Mouse (Mus musculus): ENCODE results near the gene Mllt1. TPM values are rescaled to one million over a fixed set of nuclear protein-coding genes. Genes with fewer than 3 reads are reported as not detected.
A peak's percentile ranks its signal among the peaks of the same experiment; 100 is the strongest.

Mllt1 gene
- 67.7 and 77.8 TPM in 2 replicates for polyA plus RNA-seq (2016; fragmentation: Nextera tagmentation; extraction: Ambion mirVana)

DNA sequence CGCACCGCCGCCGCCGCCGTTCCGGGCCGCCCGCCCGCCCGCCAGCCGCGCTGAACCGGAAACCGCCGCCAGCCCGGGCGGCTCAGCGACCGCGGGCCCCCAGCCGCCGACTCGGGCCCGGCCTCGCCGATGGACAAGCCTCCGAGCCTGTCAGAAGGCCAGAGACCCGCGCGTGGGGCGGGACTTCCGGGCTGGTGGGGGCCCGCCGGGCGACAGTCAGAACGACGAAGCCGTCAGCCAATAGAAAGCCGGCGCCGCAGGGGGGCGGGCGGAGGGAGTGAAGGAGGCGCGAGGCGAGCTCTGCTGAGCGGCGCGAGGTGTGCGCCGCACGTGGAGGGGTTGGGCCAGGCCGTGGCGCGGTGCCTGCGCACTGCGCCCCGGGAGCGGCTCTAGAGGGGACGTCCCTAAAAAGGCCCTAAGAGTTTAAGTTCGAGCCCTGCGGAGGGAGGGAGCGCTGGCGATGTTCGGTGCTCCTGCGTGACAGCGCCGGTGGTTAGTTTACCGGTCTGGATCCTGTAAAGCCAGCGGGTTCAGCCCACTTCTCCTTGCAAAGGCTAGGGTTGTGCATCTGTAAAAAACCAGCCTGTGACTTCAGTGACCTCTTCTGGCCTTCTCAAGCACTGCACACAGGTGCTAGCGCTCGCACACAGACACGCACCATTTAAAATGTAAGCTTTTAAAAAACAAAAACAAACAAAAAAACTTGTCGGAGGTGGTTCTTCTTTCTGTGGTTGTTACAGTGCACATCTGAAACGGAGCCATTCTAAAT lies at the start of gene Mllt1:
Mllt1 (minus strand) TSS at position 53 of the 769 bp plus-strand sequence.
- peaks cover 31% of the 10 kb centered on the region for H3K36me3 ChIP-seq
- DNase-seq (ENCODE audit: low spot score) = peak; percentile 100
- H3K27me3 ChIP-seq (ENCODE audit: low read depth, poor library complexity, severe bottlenecking) = peaks cover 11% of the 10 kb centered on the region
- peak within 1 kb of the TSS; percentile 98 for H3K27ac ChIP-seq (replicated peaks)
- no peaks in the 10 kb centered on the region for H3K9me3 ChIP-seq (replicated peaks)
- H3K4me1 ChIP-seq = peaks cover 35% of the 10 kb centered on the region
- WGBS = 2% methylated on average over 76 of the region's 76 CpGs
- H3K4me3 ChIP-seq = peak within 1 kb of the TSS; percentile 97

GRCm38 (mm10) chr17:56984886-56985285 lies 49.7 kb upstream of the Mllt1 start:
- Histone ChIP-seq H3K4me1 (peaks cover 2% of the 10 kb centered on the region; the same call in 1 of the 2 replicates), H3K36me3 (no peaks in the 10 kb centered on the region), H3K9me3 (replicated peaks) (no peaks in the 10 kb centered on the region), H3K27ac (replicated peaks) (no peak overlapping the region), H3K4me3 (no peak overlapping the region), H3K27me3 (ENCODE audit: low read depth, poor library complexity, severe bottlenecking) (no peaks in the 10 kb centered on the region)
- WGBS = 85% methylated on average over 9 of the region's 9 CpGs
- no peak for DNase-seq (ENCODE audit: low spot score)

GRCm38 (mm10) chr17:56982013-56982412 lies 46.8 kb upstream of the Mllt1 start, which contains the start of gene Acer1:
Gene Acer1, minus strand, starts transcription at chr17:56982126.
- Histone ChIP-seq H3K36me3 (no peaks in the 10 kb centered on the region), H3K4me3 (no peak within 1 kb of the TSS), H3K27ac (replicated peaks) (no peak within 1 kb of the TSS), H3K4me1 (no peaks in the 10 kb centered on the region), H3K9me3 (replicated peaks) (no peaks in the 10 kb centered on the region), H3K27me3 (ENCODE audit: low read depth, poor library complexity, severe bottlenecking) (no peaks in the 10 kb centered on the region)
- WGBS = 76% methylated on average over 5 of the region's 5 CpGs
- DNase-seq (ENCODE audit: low spot score) = no peak

GRCm38 (mm10) chr17:56981049-56981448 lies 45.8 kb upstream of the Mllt1 start:
- Histone ChIP-seq H3K4me1 (no peaks in the 10 kb centered on the region), H3K27ac (replicated peaks) (no peak overlapping the region), H3K4me3 (no peak overlapping the region), H3K9me3 (replicated peaks) (no peaks in the 10 kb centered on the region), H3K36me3 (no peaks in the 10 kb centered on the region), H3K27me3 (ENCODE audit: low read depth, poor library complexity, severe bottlenecking) (no peaks in the 10 kb centered on the region)
- 88% methylated on average over 7 of the region's 7 CpGs for WGBS
- DNase-seq (ENCODE audit: low spot score) = no peak

DNA sequence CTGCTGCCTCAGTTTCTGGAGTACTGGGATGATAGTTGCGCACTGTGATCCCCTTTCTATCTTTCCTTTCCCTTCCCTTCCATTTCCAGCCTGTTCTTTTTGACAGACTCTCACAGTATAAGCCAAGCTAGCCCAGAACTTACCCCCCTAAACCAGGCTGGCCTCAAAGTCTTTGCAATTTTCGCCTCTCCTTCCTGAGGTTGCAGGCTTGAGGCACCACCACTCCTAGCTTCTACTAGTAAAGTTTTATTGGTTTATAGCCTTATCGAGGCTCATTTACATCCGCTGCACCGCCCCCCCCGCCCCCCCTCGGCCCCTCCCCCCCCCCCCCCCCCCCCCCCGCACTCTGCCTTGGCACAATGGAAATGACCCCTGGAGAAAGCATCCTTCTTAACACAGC lies 44.3 kb upstream of the Mllt1 start:
- 48% methylated on average over 7 of the region's 8 CpGs for WGBS
- Histone ChIP-seq H3K36me3 (no peaks in the 10 kb centered on the region), H3K27me3 (ENCODE audit: low read depth, poor library complexity, severe bottlenecking) (no peaks in the 10 kb centered on the region), H3K27ac (replicated peaks) (no peak overlapping the region), H3K9me3 (replicated peaks) (no peaks in the 10 kb centered on the region), H3K4me1 (no peaks in the 10 kb centered on the region), H3K4me3 (no peak overlapping the region)
- DNase-seq (ENCODE audit: low spot score) = no peak

DNA sequence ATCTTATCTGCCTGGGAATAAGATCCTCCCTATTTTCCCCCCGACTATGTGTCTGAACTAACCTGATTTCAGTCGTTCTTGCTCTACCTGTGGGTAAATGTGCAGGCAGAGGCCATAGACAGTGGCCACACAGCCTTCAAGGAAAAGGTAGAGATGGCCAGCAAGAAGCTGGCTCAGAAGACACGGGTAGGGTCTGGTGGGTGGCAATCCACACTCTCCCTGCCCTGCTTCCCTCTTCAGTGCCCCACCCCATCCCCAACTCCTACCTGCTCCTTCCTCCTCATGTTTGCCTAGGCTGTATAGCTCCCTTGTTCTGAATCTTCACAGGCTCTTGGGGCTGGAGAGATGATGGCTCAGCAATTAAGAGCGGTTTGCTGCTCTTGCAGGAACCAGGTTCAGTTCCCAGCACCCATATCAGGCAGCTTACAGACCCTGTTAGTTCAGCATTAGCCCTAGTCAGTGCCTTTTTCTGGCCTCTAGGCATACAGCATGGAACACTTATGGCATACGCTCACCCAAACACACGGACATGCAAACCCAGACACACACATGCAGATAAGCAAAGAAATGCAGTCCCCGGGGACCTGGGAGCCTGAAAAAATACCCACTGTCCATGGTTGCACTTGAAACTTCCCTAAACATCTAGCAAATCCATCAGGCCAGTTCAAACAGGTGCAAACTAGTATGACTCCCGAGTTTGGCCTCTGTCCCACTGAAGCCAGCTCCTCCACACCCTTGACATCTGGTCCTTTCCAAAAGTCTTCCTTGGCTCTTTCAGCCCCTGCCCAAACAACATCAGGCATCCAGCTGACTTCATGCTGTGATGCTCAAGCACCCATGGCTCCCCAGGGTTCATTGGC lies 41.5 kb upstream of the Mllt1 start:
- H3K36me3 ChIP-seq = no peaks in the 10 kb centered on the region
- H3K27ac ChIP-seq (replicated peaks) = no peak overlapping the region
- DNase-seq (ENCODE audit: low spot score) = no peak
- 83% methylated on average over 8 of the region's 8 CpGs for WGBS
- no peaks in the 10 kb centered on the region for H3K4me1 ChIP-seq
- no peaks in the 10 kb centered on the region for H3K9me3 ChIP-seq (replicated peaks)
- no peak overlapping the region for H3K4me3 ChIP-seq
- H3K27me3 ChIP-seq (ENCODE audit: low read depth, poor library complexity, severe bottlenecking) = no peaks in the 10 kb centered on the region

- no peaks in the 10 kb centered on the region for H3K36me3 ChIP-seq
- no peaks in the 10 kb centered on the region for H3K27me3 ChIP-seq (ENCODE audit: low read depth, poor library complexity, severe bottlenecking)
- no peak for DNase-seq (ENCODE audit: low spot score)
- 86% methylated on average over 3 of the region's 3 CpGs for WGBS
- no peaks in the 10 kb centered on the region for H3K9me3 ChIP-seq (replicated peaks)
- no peak overlapping the region for H3K27ac ChIP-seq (replicated peaks)
- H3K4me3 ChIP-seq = no peak overlapping the region
- no peaks in the 10 kb centered on the region for H3K4me1 ChIP-seq
Measured at GRCm38 (mm10) chr17:56975391-56975790, 40.2 kb upstream of the Mllt1 start.

DNA sequence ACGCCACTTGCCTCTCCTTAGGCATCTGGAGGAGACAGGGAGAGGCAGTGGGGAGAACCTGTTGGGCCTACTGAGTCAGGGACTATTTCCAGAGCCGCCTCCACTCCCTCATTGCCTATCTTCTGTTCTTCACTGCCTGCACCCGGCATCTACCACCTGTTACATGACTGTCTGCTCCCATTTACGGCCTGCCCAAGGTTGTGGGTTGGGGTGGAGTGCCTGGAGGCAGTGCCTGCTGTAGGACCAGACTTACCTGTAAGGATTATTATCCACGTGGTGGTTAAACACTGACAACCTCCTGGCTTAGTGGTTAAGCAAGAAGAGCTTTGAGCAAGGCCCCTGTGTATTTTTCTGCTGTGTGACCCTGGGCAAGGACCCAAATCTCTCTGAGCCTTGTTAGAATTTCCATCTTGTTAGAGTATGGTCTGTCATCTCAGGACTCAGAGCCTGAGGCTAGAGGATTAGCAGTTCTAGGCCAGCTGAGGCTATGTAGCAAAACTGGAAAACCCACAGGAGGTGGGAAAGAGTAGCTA lies 39.6 kb upstream of the Mllt1 start:
- no peak for DNase-seq (ENCODE audit: low spot score)
- no peak overlapping the region for H3K27ac ChIP-seq (replicated peaks)
- no peaks in the 10 kb centered on the region for H3K27me3 ChIP-seq (ENCODE audit: low read depth, poor library complexity, severe bottlenecking)
- H3K36me3 ChIP-seq = no peaks in the 10 kb centered on the region
- H3K9me3 ChIP-seq (replicated peaks) = no peaks in the 10 kb centered on the region
- no peak overlapping the region for H3K4me3 ChIP-seq
- H3K4me1 ChIP-seq = no peaks in the 10 kb centered on the region
- 80% methylated on average over 5 of the region's 5 CpGs for WGBS

GRCm38 (mm10) chr17:56973956-56974707 lies 38.9 kb upstream of the Mllt1 start:
- no peaks in the 10 kb centered on the region for H3K36me3 ChIP-seq
- 67% methylated on average over 13 of the region's 14 CpGs for WGBS
- H3K9me3 ChIP-seq (replicated peaks) = no peaks in the 10 kb centered on the region
- no peak overlapping the region for H3K27ac ChIP-seq (replicated peaks)
- no peak overlapping the region for H3K4me3 ChIP-seq
- DNase-seq (ENCODE audit: low spot score) = no peak
- no peaks in the 10 kb centered on the region for H3K4me1 ChIP-seq
- H3K27me3 ChIP-seq (ENCODE audit: low read depth, poor library complexity, severe bottlenecking) = no peaks in the 10 kb centered on the region

GRCm38 (mm10) chr17:56970081-56970480 lies 34.9 kb upstream of the Mllt1 start:
- DNase-seq (ENCODE audit: low spot score) = no peak
- Histone ChIP-seq H3K27me3 (ENCODE audit: low read depth, poor library complexity, severe bottlenecking) (no peaks in the 10 kb centered on the region), H3K9me3 (replicated peaks) (no peaks in the 10 kb centered on the region), H3K27ac (replicated peaks) (no peak overlapping the region), H3K4me1 (no peaks in the 10 kb centered on the region), H3K36me3 (no peaks in the 10 kb centered on the region), H3K4me3 (no peak overlapping the region)
- 75% methylated on average over 5 of the region's 5 CpGs for WGBS

DNA sequence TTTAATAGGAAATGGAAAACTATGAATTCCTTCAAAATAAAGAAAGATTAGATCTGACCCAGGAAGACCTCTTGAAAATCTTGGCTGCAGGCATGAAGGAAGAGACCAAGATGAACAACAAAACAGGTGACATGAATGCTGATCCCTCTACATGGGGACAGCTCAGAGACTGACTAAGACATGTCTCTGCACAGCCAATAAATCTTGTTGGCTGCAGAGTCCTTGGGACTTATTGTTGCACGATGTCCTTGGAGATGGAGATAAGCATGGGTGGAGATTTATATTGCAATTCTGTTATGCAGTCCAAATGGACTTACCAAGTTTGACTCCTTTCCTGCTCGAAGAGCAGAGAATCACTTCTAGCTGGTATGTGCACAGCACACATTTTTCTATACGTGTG lies 34.1 kb upstream of the Mllt1 start:
- no peak for DNase-seq (ENCODE audit: low spot score)
- Histone ChIP-seq H3K4me3 (no peak overlapping the region), H3K36me3 (no peaks in the 10 kb centered on the region), H3K9me3 (replicated peaks) (no peaks in the 10 kb centered on the region), H3K27ac (replicated peaks) (no peak overlapping the region), H3K4me1 (no peaks in the 10 kb centered on the region), H3K27me3 (ENCODE audit: low read depth, poor library complexity, severe bottlenecking) (no peaks in the 10 kb centered on the region)
- 79% methylated on average over 3 of the region's 3 CpGs for WGBS

GRCm38 (mm10) chr17:56963646-56964045 lies 28.4 kb upstream of the Mllt1 start:
- no peak overlapping the region for H3K4me3 ChIP-seq
- H3K36me3 ChIP-seq = no peaks in the 10 kb centered on the region
- no peak overlapping the region for H3K27ac ChIP-seq (replicated peaks)
- WGBS = 81% methylated on average over 6 of the region's 6 CpGs
- H3K4me1 ChIP-seq = no peaks in the 10 kb centered on the region
- H3K27me3 ChIP-seq (ENCODE audit: low read depth, poor library complexity, severe bottlenecking) = no peaks in the 10 kb centered on the region
- DNase-seq (ENCODE audit: low spot score) = no peak
- H3K9me3 ChIP-seq (replicated peaks) = no peaks in the 10 kb centered on the region

Data from midbrain, embryonic 10.5 days (tissue).